Mouse (Mus musculus) CH12.LX (cell line): ENCODE data around the gene Mybph. TPM values are rescaled to one million over a fixed set of nuclear protein-coding genes. Genes with fewer than 3 reads are reported as not detected.
A peak's percentile ranks its signal among the peaks of the same experiment; 100 is the strongest.

Experiments used
- DNase-seq: peaks from one replicate; pipeline ENCODE4 v3.0.0-alpha.2; 2013; ENCODE audit errors: extremely low read depth
- H3K27ac ChIP-seq: 2 replicates; pipeline ENCODE4 v1.5.1; 2012; ENCODE audit warnings: low read depth, mild to moderate bottlenecking, control low read depth, moderate library complexity; ENCODE audit not compliant: insufficient read depth
- H3K27me3 ChIP-seq: replicated peaks from 2 replicates; pipeline ENCODE3; 2012; ENCODE audit warnings: inconsistent platforms
- H3K36me3 ChIP-seq, 2 experiments: replicated peaks in 1 of 2; 2 replicates each; pipeline versions ENCODE3 to v1.6.1; 2012; ENCODE audit warnings: inconsistent platforms in 1 of 2, low read length in 1 of 2, mild to moderate bottlenecking in 1 of 2, mixed read lengths in 1 of 2, moderate library complexity in 1 of 2; ENCODE audit not compliant: control insufficient read depth in 1 of 2, insufficient read depth in 1 of 2
- H3K4me1 ChIP-seq, 2 experiments: 2 replicates each; pipeline ENCODE4 v1.6.1; 2012; ENCODE audit warnings: inconsistent platforms in 1 of 2, moderate library complexity in 1 of 2; ENCODE audit not compliant: insufficient read depth in 2 of 2, control insufficient read depth in 1 of 2
- H3K4me2 ChIP-seq: 2 replicates; pipeline ENCODE4 v1.6.1; 2012; ENCODE audit warnings: low read depth, mild to moderate bottlenecking, control low read depth; ENCODE audit not compliant: poor library complexity, insufficient read depth, severe bottlenecking
- H3K4me3 ChIP-seq, 3 experiments: fragments of 150-350 bp in 1 of 3; sonication (generic) in 1 of 3; replicated peaks in 1 of 3; 2 replicates each; pipeline versions ENCODE3 to v1.5.1; 2011 to 2012; ENCODE audit warnings: low read depth in 2 of 3, low read length in 2 of 3, mild to moderate bottlenecking in 2 of 3, moderate library complexity in 2 of 3, control low read depth in 1 of 3, improper control_type of control experiment in 1 of 3, inconsistent platforms in 1 of 3, mixed read lengths in 1 of 3; ENCODE audit not compliant: poor library complexity in 1 of 3
- H3K79me2 ChIP-seq: replicated peaks from 2 replicates; pipeline ENCODE4 v1.6.1; 2012; ENCODE audit warnings: mild to moderate bottlenecking, moderate library complexity; ENCODE audit not compliant: control insufficient read depth, poor library complexity, insufficient read depth, severe bottlenecking; ENCODE audit errors: extremely low read depth
- H3K9ac ChIP-seq: 2 replicates; pipeline ENCODE4 v1.6.1; 2012; ENCODE audit warnings: low read depth, mild to moderate bottlenecking, control low read depth, moderate library complexity; ENCODE audit not compliant: insufficient read depth
- H3K9me3 ChIP-seq: replicated peaks from 2 replicates; pipeline ENCODE3; 2012; ENCODE audit warnings: low read length, inconsistent platforms, mixed read lengths
- BHLHE40 ChIP-seq: IDR thresholded peaks from 2 replicates; pipeline ENCODE4 v1.6.1; 2011; ENCODE audit warnings: mild to moderate bottlenecking, low read depth, low read length, improper control_type of control experiment
- CHD1 ChIP-seq: IDR thresholded peaks from 2 replicates; pipeline ENCODE4 v1.6.1; 2012; ENCODE audit warnings: low read depth, low read length, improper control_type of control experiment, inconsistent platforms
- CHD2 ChIP-seq: IDR thresholded peaks from 2 replicates; pipeline ENCODE4 v1.6.1; 2011; ENCODE audit warnings: low read length, improper control_type of control experiment
- CTCF ChIP-seq, 2 experiments: IDR thresholded peaks in 1 of 2; conservative IDR thresholded peaks in 1 of 2; 2 replicates each; pipeline ENCODE4 v1.5.1; 2011 to 2012; ENCODE audit warnings: low read depth in 2 of 2, low read length in 2 of 2, improper control_type of control experiment in 1 of 2, inconsistent platforms in 1 of 2, mild to moderate bottlenecking in 1 of 2, moderate library complexity in 1 of 2
- ELF1 ChIP-seq: IDR thresholded peaks from 2 replicates; pipeline ENCODE4 v1.6.1; 2014; ENCODE audit warnings: low read depth, mild to moderate bottlenecking, inconsistent platforms, low read length, improper control_type of control experiment
- EP300 ChIP-seq: IDR thresholded peaks from 2 replicates; pipeline ENCODE4 v1.6.1; 2011; ENCODE audit warnings: low read length, improper control_type of control experiment
- ETS1 ChIP-seq: conservative IDR thresholded peaks from 2 replicates; pipeline ENCODE4 v1.6.1; 2012; ENCODE audit warnings: low read depth, mild to moderate bottlenecking, inconsistent platforms, low read length, improper control_type of control experiment, moderate library complexity
- HCFC1 ChIP-seq: IDR thresholded peaks from 2 replicates; pipeline ENCODE4 v1.6.1; 2012; ENCODE audit warnings: low read depth, mild to moderate bottlenecking, inconsistent platforms, low read length, improper control_type of control experiment
- IRF4 ChIP-seq: IDR thresholded peaks from 2 replicates; pipeline ENCODE4 v1.6.1; 2014; ENCODE audit warnings: low read depth, mild to moderate bottlenecking, inconsistent platforms, low read length, improper control_type of control experiment
- JUN ChIP-seq: IDR thresholded peaks from 2 replicates; pipeline ENCODE4 v1.6.1; 2011; ENCODE audit warnings: low read depth, mild to moderate bottlenecking, low read length, improper control_type of control experiment, moderate library complexity; ENCODE audit not compliant: insufficient read depth
- MAFK ChIP-seq: IDR thresholded peaks from 2 replicates; pipeline ENCODE4 v1.6.1; 2011; ENCODE audit warnings: low read length, improper control_type of control experiment; ENCODE audit not compliant: insufficient replicate concordance
- MAX ChIP-seq: IDR thresholded peaks from 2 replicates; pipeline ENCODE4 v1.6.1; 2011; ENCODE audit warnings: low read length, improper control_type of control experiment
- MAZ ChIP-seq: IDR thresholded peaks from 2 replicates; pipeline ENCODE4 v1.6.1; 2012; ENCODE audit warnings: low read depth, mild to moderate bottlenecking, inconsistent platforms, low read length, improper control_type of control experiment, moderate library complexity
- MXI1 ChIP-seq: IDR thresholded peaks from 2 replicates; pipeline ENCODE4 v1.6.1; 2011; ENCODE audit warnings: mild to moderate bottlenecking, low read depth, low read length, improper control_type of control experiment
- MYC ChIP-seq: IDR thresholded peaks from 2 replicates; pipeline ENCODE4 v1.6.1; 2011; ENCODE audit warnings: low read depth, mild to moderate bottlenecking, improper control_type of control experiment, low read length
- NRF1 ChIP-seq: IDR thresholded peaks from 2 replicates; pipeline ENCODE4 v1.6.1; 2014; ENCODE audit warnings: low read depth, mild to moderate bottlenecking, inconsistent platforms, low read length, improper control_type of control experiment, moderate library complexity
- RCOR1 ChIP-seq: conservative IDR thresholded peaks from 2 replicates; pipeline ENCODE4 v1.6.1; 2012; ENCODE audit warnings: low read depth, mild to moderate bottlenecking, inconsistent platforms, low read length, improper control_type of control experiment
- SIN3A ChIP-seq: IDR thresholded peaks from 2 replicates; pipeline ENCODE4 v1.6.1; 2012; ENCODE audit warnings: low read length, improper control_type of control experiment, inconsistent platforms
- SMC3 ChIP-seq: IDR thresholded peaks from 2 replicates; pipeline ENCODE4 v1.6.1; 2011; ENCODE audit warnings: low read depth, low read length, improper control_type of control experiment
- TBP ChIP-seq: conservative IDR thresholded peaks from 2 replicates; pipeline ENCODE4 v1.6.1; 2011; ENCODE audit warnings: low read depth, low read length, improper control_type of control experiment
- TCF12 ChIP-seq: IDR thresholded peaks from 2 replicates; pipeline ENCODE4 v1.6.1; 2014; ENCODE audit warnings: low read depth, mild to moderate bottlenecking, inconsistent platforms, low read length, improper control_type of control experiment
- UBTF ChIP-seq: IDR thresholded peaks from 2 replicates; pipeline ENCODE4 v1.6.1; 2012; ENCODE audit warnings: low read depth, mild to moderate bottlenecking, inconsistent platforms, low read length, improper control_type of control experiment, moderate library complexity
- USF2 ChIP-seq: conservative IDR thresholded peaks from 2 replicates; pipeline ENCODE4 v1.6.1; 2011; ENCODE audit warnings: low read depth, low read length, improper control_type of control experiment
- ZC3H11A ChIP-seq: IDR thresholded peaks from 2 replicates; pipeline ENCODE4 v1.6.1; 2012; ENCODE audit warnings: low read depth, mild to moderate bottlenecking, inconsistent platforms, low read length, improper control_type of control experiment
- ZMIZ1 ChIP-seq: IDR thresholded peaks from 2 replicates; pipeline ENCODE4 v1.6.1; 2012; ENCODE audit warnings: low read depth, mild to moderate bottlenecking, inconsistent platforms, low read length, improper control_type of control experiment
- ZNF384 ChIP-seq: IDR thresholded peaks from 2 replicates; pipeline ENCODE4 v1.6.1; 2012; ENCODE audit warnings: low read depth, low read length, improper control_type of control experiment, inconsistent platforms
- dilution Hi-C: fragments of 300-500 bp; cut with MboI; formaldehyde crosslinking; loops from 2 replicates; pipeline ENCODE4 v1.14.3; 2020; ENCODE audit warnings: low sequenced_read_pairs; ENCODE audit not compliant: extremely low pct_unique_long_range_greater_than_20kb, extremely low pct_ligation_motif_present
- in situ Hi-C: fragments of 300-500 bp; cut with MboI; formaldehyde crosslinking; loops from 3 replicates; pipeline ENCODE4 v1.14.3; 2019; ENCODE audit warnings: low sequenced_read_pairs, low pct_ligation_motif_present, low pct_unique_long_range_greater_than_20kb, mixed read lengths
- polyA plus RNA-seq: library from polyadenylated mRNA; unstranded; fragments of >175 nt; gene quantifications from 2 replicates; pipeline ENCODE4 v1.2.1, GENCODE M21; 2012; ENCODE audit warnings: low read depth; ENCODE audit not compliant: insufficient read length
- total RNA-seq, 2 experiments: library from RNA; depleted of rRNA; stranded (reverse); fragments of 300-350 nt in 1 of 2; fragments of >200 nt in 1 of 2; gene quantifications; 2 replicates each; pipeline ENCODE4 v1.2.3; 2012 to 2014

The Mybph gene
- total and polyA plus RNA-seq, 3 experiments = 0.25 to 3.0 (median 0.51) TPM

- dilution Hi-C loops = no loop called here
- peaks cover 19 to 78% of the 10 kb centered on the region in 2 experiments for H3K4me1 ChIP-seq
- DNase-seq = no peak
- H3K27me3 ChIP-seq = no peaks in the 10 kb centered on the region
- H3K79me2 ChIP-seq = no peaks in the 10 kb centered on the region
- H3K4me2 ChIP-seq = no peak overlapping the region
- H3K36me3 ChIP-seq = no peaks in the 10 kb centered on the region
- H3K9ac ChIP-seq = no peak overlapping the region
- in situ Hi-C loops = no loop called here
- no peaks in the 10 kb centered on the region for H3K9me3 ChIP-seq
- TF ChIP-seq CHD1 (no peak), MAFK (no peak), BHLHE40 (no peak), ZMIZ1 (no peak), CTCF (conservative IDR thresholded peaks at IDR 0.05 in 1 of 2, IDR thresholded peaks at IDR 0.05 in 1 of 2; ENCODE audit: low read depth in 2 of 2, low read length in 2 of 2) (no peak), RCOR1 (no peak), IRF4 (no peak), HCFC1 (no peak), MAX (no peak), ZNF384 (no peak), EP300 (no peak), CHD2 (no peak), ELF1 (no peak)
- no peak overlapping the region for H3K4me3 ChIP-seq
- no peak overlapping the region for H3K27ac ChIP-seq
Observed at GRCm38 (mm10) chr1:134237438-134237837, 44.2 kb downstream of the Mybph start.

GRCm38 (mm10) chr1:134240701-134241100 lies 47.5 kb downstream of the Mybph start:
- in situ Hi-C loops = loop anchor here (5.0 to 10.0 kb wide), 2 partner anchors 54 to 88 kb away; no protein-coding TSS in a partner anchor
- H3K9ac ChIP-seq = peak overlapping the region; percentile 1; the same call in 1 of the 2 replicates
- peaks cover 14 to 88% of the 10 kb centered on the region in 2 experiments for H3K4me1 ChIP-seq
- no peaks in the 10 kb centered on the region for H3K9me3 ChIP-seq
- H3K36me3 ChIP-seq = no peaks in the 10 kb centered on the region
- peak; percentile 52 for DNase-seq
- dilution Hi-C loops = no loop called here
- no peaks in the 10 kb centered on the region for H3K79me2 ChIP-seq
- H3K4me2 ChIP-seq = peak overlapping the region; percentile 0; the same call in 1 of the 2 replicates
- peak overlapping the region in 1 of 3 experiments; percentile 4 for H3K4me3 ChIP-seq
- H3K27ac ChIP-seq = no peak overlapping the region; the same call in 1 of the 2 replicates
- TF ChIP-seq SIN3A (no peak), MAX (peak; percentile 74), MYC (peak; percentile 84), UBTF (no peak), ETS1 (peak; percentile 25; the same call in 1 of the 2 replicates), TCF12 (peak; percentile 60), SMC3 (no peak; the same call in 1 of the 2 replicates), MAZ (0 out of 2 replicates have a peak, but pooled peaks have one; percentile 27), JUN (no peak), ZC3H11A (no peak), IRF4 (peak; percentile 52), CHD2 (0 out of 2 replicates have a peak, but pooled peaks have one; percentile 21), CHD1 (no peak), BHLHE40 (peak; percentile 50; the same call in 1 of the 2 replicates), ELF1 (peak; percentile 36; the same call in 1 of the 2 replicates), HCFC1 (no peak; the same call in 1 of the 2 replicates), EP300 (peak; percentile 69), USF2 (no peak), TBP (no peak), MXI1 (peak; percentile 42; the same call in 1 of the 2 replicates), NRF1 (no peak)
- H3K27me3 ChIP-seq = no peaks in the 10 kb centered on the region
